Mouse (Mus musculus) mouse trophoblast stem cell (cell line): ENCODE results near the gene Snap29.

ENCODE experiments used
- in situ Hi-C, 2 experiments: fragments of 300-500 bp; cut with MseI, MboI; formaldehyde crosslinking; loops; 2 replicates in 1 of 2; 3 replicates in 1 of 2; pipeline ENCODE4 v1.15.1; 2025

Gene Snap29

GRCm38 (mm10) chr16:17405736-17406443 lies at the start of gene Snap29, which contains the start of gene Pi4ka:
TSS of gene Snap29 (plus strand) at chr16:17405986.
TSS of gene Pi4ka (minus strand) at chr16:17406314.
- in situ Hi-C loops: no loop called here

- in situ Hi-C loops: no loop called here
Observed at GRCm38 (mm10) chr16:17356031-17356430, 49.8 kb upstream of the Snap29 start.

GRCm38 (mm10) chr16:17358787-17359186 lies 47.0 kb upstream of the Snap29 start:
- in situ Hi-C loops: no loop called here

- in situ Hi-C loops: no loop called here
Observed at GRCm38 (mm10) chr16:17382306-17382705, 23.5 kb upstream of the Snap29 start.

- in situ Hi-C loops: no loop called here
Observed at GRCm38 (mm10) chr16:17383594-17384326, 22.0 kb upstream of the Snap29 start.

GRCm38 (mm10) chr16:17392784-17393183 lies 13.0 kb upstream of the Snap29 start:
- in situ Hi-C loops: no loop called here

- in situ Hi-C loops: no loop called here
Observed at GRCm38 (mm10) chr16:17402855-17403254, 2.9 kb upstream of the Snap29 start.

GRCm38 (mm10) chr16:17405271-17405696 lies 502 bp upstream of the Snap29 start:
- in situ Hi-C loops: no loop called here

GRCm38 (mm10) chr16:17406512-17407231 lies 886 bp downstream of the Snap29 start:
- in situ Hi-C loops: no loop called here

GRCm38 (mm10) chr16:17409046-17409445 lies 3.3 kb downstream of the Snap29 start:
- in situ Hi-C loops: no loop called here

- in situ Hi-C loops: no loop called here
Observed at GRCm38 (mm10) chr16:17410209-17410608, 4.4 kb downstream of the Snap29 start.

GRCm38 (mm10) chr16:17423021-17423420 lies 17.2 kb downstream of the Snap29 start:
- in situ Hi-C loops: no loop called here

- in situ Hi-C loops: no loop called here
Observed at GRCm38 (mm10) chr16:17432576-17432975, 26.8 kb downstream of the Snap29 start.

GRCm38 (mm10) chr16:17451541-17452372 lies 46.0 kb downstream of the Snap29 start, which contains the start of gene Crkl:
TSS of gene Crkl (plus strand) at chr16:17451987.
- in situ Hi-C loops: no loop called here

- in situ Hi-C loops: no loop called here
Observed at GRCm38 (mm10) chr16:17452373-17452715, 46.6 kb downstream of the Snap29 start.

GRCm38 (mm10) chr16:17456901-17457300 lies 51.1 kb downstream of the Snap29 start:
- in situ Hi-C loops: no loop called here

GRCm38 (mm10) chr16:17460254-17460653 lies 54.5 kb downstream of the Snap29 start:
- in situ Hi-C loops: no loop called here

GRCm38 (mm10) chr16:17461596-17461995 lies 55.8 kb downstream of the Snap29 start:
- in situ Hi-C loops: no loop called here

GRCm38 (mm10) chr16:17463184-17463583 lies 57.4 kb downstream of the Snap29 start:
- in situ Hi-C loops: no loop called here

- in situ Hi-C loops: no loop called here
Observed at GRCm38 (mm10) chr16:17466875-17467663, 61.3 kb downstream of the Snap29 start.

GRCm38 (mm10) chr16:17472498-17472897 lies 66.7 kb downstream of the Snap29 start:
- in situ Hi-C loops: no loop called here
